Mouse (Mus musculus) lung, postnatal 0 days (tissue): ENCODE measurements around the gene Zdhhc14. TPM values are rescaled to one million over a fixed set of nuclear protein-coding genes. Genes with fewer than 3 reads are reported as not detected.

ENCODE experiments used
- ATAC-seq: fragments of 200-750 bp; cut with Nextera tagmentation; 2 replicates; pipeline ENCODE4 v1.8.0; 2017; ENCODE audit warnings: moderate library complexity
- DNase-seq: peaks from one replicate; pipeline ENCODE4 v3.0.0-alpha.2; 2016; ENCODE audit warnings: low spot score
- H3K27ac ChIP-seq: fragments of 300-500 bp; sonication (generic); 2 replicates; pipeline ENCODE4 v1.5.1; 2014; ENCODE audit warnings: antibody characterized with exemption, mild to moderate bottlenecking, low read length, mixed read lengths
- H3K27me3 ChIP-seq: fragments of 300-500 bp; sonication (generic); replicated peaks from 2 replicates; pipeline ENCODE4 v1.6.1; 2014; ENCODE audit warnings: low read length, mixed read lengths; ENCODE audit not compliant: insufficient read depth
- H3K36me3 ChIP-seq: fragments of 300-500 bp; sonication (generic); 2 replicates; pipeline ENCODE4 v1.6.1; 2014; ENCODE audit warnings: low read length, mixed read lengths; ENCODE audit not compliant: insufficient read depth
- H3K4me1 ChIP-seq: fragments of 300-500 bp; sonication (generic); 2 replicates; pipeline ENCODE4 v1.6.1; 2014; ENCODE audit warnings: antibody characterized with exemption, low read depth, low read length, mixed read lengths; ENCODE audit not compliant: insufficient read depth
- H3K4me2 ChIP-seq: fragments of 300-500 bp; sonication (generic); replicated peaks from 2 replicates; pipeline ENCODE4 v1.6.1; 2014; ENCODE audit warnings: low read depth, mild to moderate bottlenecking, low read length, moderate library complexity, mixed read lengths
- H3K4me3 ChIP-seq: fragments of 300-500 bp; sonication (generic); 2 replicates; pipeline ENCODE4 v1.5.1; 2014; ENCODE audit warnings: low read depth, low read length
- H3K9ac ChIP-seq: fragments of 300-500 bp; sonication (generic); replicated peaks from 2 replicates; pipeline ENCODE4 v1.6.1; 2014; ENCODE audit warnings: low read depth, mild to moderate bottlenecking
- H3K9me3 ChIP-seq: fragments of 300-500 bp; sonication (generic); 2 replicates; pipeline ENCODE4 v1.6.1; 2016; ENCODE audit warnings: low read length, mixed read lengths
- CTCF ChIP-seq: IDR thresholded peaks from 2 replicates; pipeline ENCODE4 v1.5.1; 2016; ENCODE audit warnings: antibody characterized with exemption, mild to moderate bottlenecking
- EP300 ChIP-seq: IDR thresholded peaks from 2 replicates; pipeline ENCODE4 v1.6.1; 2016; ENCODE audit warnings: antibody characterized with exemption, mild to moderate bottlenecking, control low read depth
- WGBS: fragments of 180-500 bp; shearing (Covaris S2); extraction: QIAGEN DNeasy Blood & Tissue Kit; methylation state at CpG from one replicate; pipeline ENCODE4 v1.1.7; 2014; 5-methylcytosine and 5-hydroxymethylcytosine counted together
- polyA plus RNA-seq: library from polyadenylated mRNA; unstranded; fragments of >200 nt; fragmentation: Nextera tagmentation; extraction: Ambion mirVana; gene quantifications from 2 replicates; pipeline ENCODE4 v1.2.1, GENCODE M21; 2015

Gene Zdhhc14
- polyA plus RNA-seq, 1 experiment from 2014 or later: 4.2 TPM

DNA sequence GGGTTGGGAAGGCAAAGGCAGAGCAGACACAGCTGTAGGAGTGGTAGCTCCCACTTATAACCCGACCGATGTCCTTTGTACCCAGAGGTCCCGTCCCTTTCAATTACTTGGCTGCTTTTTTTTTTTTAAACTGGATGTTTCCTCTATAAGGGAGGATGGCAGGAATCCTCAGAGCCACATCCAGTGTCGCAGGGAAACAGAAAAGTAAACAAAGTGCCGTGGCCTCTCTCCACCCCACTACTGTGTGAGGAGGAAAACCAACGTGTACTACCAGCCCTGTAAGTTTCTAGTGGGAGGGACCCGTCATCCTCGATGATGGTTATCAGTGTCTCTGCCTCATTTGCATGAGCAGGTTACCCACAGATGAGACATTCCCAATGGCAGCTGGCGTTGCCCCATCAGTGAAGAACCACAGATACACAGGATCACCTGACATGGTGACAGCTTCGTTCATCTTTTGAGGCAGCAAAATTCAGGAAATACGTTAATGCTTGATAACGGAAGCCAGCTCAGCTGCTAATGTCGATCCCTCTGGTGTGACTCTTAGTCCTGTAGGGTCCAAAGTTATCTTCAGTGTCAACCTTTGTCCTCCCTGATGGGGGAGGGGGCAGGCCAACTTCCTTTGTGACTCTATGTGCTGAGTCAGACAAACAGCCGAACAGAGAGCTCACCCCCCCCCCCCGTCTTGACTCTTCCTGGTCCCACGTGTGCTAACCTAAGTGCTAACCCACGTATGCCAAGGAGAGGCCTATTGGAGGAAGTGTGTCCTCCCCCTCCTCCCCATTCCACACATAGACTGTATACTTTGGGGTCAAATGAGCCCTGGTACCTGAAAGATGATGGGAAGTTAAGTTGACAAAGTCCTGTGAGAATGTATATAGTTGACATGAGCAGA is 309.7 kb downstream of the Zdhhc14 start:
- no peak for TF ChIP-seq EP300
- no peak for TF ChIP-seq CTCF
- no peak overlapping the region for H3K9ac ChIP-seq
- H3K27ac ChIP-seq: no peak overlapping the region
- no peaks in the 10 kb centered on the region for H3K9me3 ChIP-seq
- ATAC-seq: no peak
- DNase-seq: no peak
- no peak overlapping the region for H3K4me2 ChIP-seq
- no peak overlapping the region for H3K4me3 ChIP-seq
- H3K4me1 ChIP-seq: no peaks in the 10 kb centered on the region; the same call in 1 of the 2 replicates
- 35% methylated on average over 17 of the region's 17 CpGs for WGBS
- no peaks in the 10 kb centered on the region for H3K27me3 ChIP-seq
- no peaks in the 10 kb centered on the region for H3K36me3 ChIP-seq

DNA sequence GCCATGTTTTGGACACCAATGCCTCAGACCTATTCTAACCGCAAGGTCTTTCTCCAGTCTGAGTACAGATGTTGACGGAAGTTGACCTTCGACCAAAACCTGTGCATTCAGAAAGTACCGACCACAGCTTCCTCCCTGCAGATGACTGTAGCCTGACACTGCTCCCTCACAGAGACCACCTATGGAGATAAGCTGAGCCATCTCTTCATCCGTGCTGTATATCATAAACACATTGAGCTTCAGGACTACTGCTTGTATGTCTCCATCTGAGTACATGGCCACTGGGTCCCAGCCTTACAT is 310.2 kb downstream of the Zdhhc14 start:
- 76% methylated on average over 5 of the region's 5 CpGs for WGBS
- DNase-seq (no peak), ATAC-seq (no peak)
- H3K4me3 ChIP-seq: no peak overlapping the region
- H3K9ac ChIP-seq: no peak overlapping the region
- no peaks in the 10 kb centered on the region for H3K27me3 ChIP-seq
- no peaks in the 10 kb centered on the region for H3K36me3 ChIP-seq
- TF ChIP-seq EP300 (no peak), CTCF (no peak)
- no peak overlapping the region for H3K4me2 ChIP-seq
- peaks cover 2% of the 10 kb centered on the region; the same call in 1 of the 2 replicates for H3K4me1 ChIP-seq
- no peaks in the 10 kb centered on the region for H3K9me3 ChIP-seq
- no peak overlapping the region for H3K27ac ChIP-seq

Other genes with a start within 250 kb of the Zdhhc14 start
- gene Ldhal6b, start 73.8 kb upstream of the Zdhhc14 start, polyA plus RNA-seq: not detected in 2 replicates
- 84.3 and 89.0 TPM in 2 replicates for gene Tmem242, start 52.3 kb upstream of the Zdhhc14 start, polyA plus RNA-seq